Mouse (Mus musculus) kidney, adult 2 months (tissue): ENCODE measurements at regions not wholly inside any gene's neighbourhood (a gene's known extent, or its start where the extent isn't known, plus 50 kb on each side); places are given as distances from the start of the nearest gene placed in this dataset.
"Not testable (repeated sequence)": the region's sequence is repeated elsewhere in the genome, so short reads cannot be mapped to it uniquely, and the experiment has no call there.

Experiments used
- CTCF ChIP-seq: fragments of 200-500 bp; conservative IDR thresholded peaks from 2 replicates; pipeline ENCODE4 v1.5.1; 2011; ENCODE audit warnings: low read depth, mild to moderate bottlenecking, control low read depth, low read length, moderate library complexity, mixed read lengths; ENCODE audit not compliant: insufficient read depth, insufficient read length
- POLR2A ChIP-seq: fragments of 200-500 bp; IDR thresholded peaks from one replicate; pipeline ENCODE4 v1.6.1; 2011; ENCODE audit warnings: low read depth, low read length, control low read depth

DNA sequence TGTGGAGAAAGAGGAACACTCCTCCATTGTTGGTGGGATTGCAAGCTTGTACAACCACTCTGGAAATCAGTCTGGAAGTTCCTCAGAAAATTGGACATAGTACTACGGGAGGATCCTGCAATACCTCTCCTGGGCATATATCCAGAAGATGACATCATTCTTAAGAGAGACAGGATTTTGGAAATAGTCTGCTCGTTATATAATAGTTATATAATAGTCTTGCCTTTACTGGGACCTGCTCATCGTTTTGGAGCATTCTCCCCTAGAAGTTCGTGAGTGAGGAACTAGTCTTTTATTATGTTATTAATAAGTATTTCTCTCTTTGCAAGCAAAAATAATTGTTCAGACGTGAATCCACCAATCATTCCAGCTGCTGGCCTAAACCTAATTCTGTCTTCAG is 229.5 kb upstream of the Sfrp2 start:
- not testable (repeated sequence) for TF ChIP-seq POLR2A, CTCF
